Mouse (Mus musculus) spleen, postnatal 36 days (tissue): Measurements from ENCODE around the gene Platr25.
"Not testable (repeated sequence)": the region's sequence is repeated elsewhere in the genome, so short reads cannot be mapped to it uniquely, and the experiment has no call there.

ENCODE experiments used
- DNase-seq, 2 experiments: peaks; one replicate each; pipeline ENCODE4 v3.0.0; 2022; ENCODE audit warnings: low spot score in 2 of 2, mixed read lengths in 1 of 2

Gene Platr25

DNA sequence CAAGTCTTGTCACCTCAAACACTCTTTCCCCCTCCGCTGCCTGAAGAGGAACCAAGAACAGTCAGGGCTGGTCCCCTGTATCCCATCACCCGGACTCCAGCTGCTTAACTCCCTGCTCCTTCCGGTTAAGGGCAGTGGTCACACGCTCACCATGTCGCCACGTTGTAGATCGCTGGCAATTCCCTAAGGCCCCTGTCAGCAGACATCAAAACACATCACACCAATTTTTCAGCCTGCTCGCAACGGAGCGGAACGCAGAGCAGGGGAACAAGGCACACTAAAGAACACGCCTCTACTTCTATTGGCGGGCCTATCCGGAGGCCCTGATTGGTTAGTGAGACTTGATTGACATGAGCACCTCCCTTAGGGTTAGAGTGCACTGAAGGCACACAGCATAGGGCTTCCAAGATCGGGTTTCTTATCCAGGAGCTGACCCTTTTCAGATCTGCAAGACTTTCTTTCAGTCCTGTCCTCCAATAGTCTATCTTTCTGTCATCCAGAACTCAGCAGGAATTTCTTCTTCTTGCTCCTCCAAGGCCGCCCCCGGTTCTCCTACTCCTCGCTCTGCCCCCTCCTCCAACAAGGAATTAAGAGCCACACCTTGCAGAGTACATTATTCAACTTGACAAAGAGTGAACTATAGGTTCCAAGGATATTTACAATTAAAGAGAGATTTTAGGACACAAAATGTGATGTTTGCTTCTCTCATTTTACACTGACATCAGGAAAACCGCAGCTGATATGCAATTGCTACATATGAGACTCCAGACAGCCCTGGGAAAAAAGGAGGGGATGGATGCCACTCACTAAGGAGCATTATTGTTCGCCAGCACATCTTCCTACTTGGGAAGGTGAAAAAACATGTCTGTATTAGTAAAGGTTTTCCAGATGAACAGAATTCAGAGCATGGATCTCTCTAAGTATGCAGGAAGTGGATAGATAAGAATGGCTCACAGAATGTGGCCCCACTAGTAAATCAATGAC lies at the start of gene Platr25:
TSS of gene Platr25 (minus strand) at position 278 of the 984 bp plus-strand sequence.
- DNase-seq: peak; percentile 70 to 74

DNA sequence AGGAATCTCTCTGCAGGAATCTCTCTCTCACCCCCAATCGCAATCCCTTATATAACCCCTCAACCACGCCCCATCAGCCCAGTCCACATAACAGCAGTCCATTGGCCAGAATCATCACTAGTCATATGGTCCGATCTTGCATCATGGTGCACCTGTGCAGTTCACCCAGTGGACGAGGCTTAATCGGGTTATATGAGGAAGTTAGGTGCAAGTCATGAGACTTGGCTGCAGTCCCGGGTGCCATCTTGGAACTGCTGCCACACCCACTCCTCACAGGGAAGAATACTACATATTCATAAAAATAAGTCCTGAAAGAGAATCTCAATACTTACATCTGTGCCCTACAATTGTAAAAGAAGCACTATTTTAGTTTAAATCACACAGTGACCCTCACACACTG lies 47.5 kb upstream of the Platr25 start:
- not testable (repeated sequence) for DNase-seq

DNA sequence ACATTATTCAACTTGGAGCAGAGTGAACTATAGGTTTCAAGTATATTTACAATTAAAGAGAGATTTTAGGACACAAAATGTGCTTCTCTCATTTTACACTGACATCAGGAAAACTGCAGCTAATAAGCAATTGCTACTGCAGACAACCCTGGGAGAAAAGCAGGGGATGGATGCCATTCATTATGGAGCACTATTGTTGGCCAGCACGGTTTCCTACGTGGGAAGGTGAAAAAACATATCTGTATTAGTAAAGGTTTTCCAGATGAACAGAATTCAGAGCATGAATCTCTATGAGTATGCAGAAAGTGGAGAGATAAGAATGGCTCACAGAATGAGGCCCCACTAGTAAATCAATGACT lies 25.6 kb upstream of the Platr25 start:
- DNase-seq: not testable (repeated sequence)

DNA sequence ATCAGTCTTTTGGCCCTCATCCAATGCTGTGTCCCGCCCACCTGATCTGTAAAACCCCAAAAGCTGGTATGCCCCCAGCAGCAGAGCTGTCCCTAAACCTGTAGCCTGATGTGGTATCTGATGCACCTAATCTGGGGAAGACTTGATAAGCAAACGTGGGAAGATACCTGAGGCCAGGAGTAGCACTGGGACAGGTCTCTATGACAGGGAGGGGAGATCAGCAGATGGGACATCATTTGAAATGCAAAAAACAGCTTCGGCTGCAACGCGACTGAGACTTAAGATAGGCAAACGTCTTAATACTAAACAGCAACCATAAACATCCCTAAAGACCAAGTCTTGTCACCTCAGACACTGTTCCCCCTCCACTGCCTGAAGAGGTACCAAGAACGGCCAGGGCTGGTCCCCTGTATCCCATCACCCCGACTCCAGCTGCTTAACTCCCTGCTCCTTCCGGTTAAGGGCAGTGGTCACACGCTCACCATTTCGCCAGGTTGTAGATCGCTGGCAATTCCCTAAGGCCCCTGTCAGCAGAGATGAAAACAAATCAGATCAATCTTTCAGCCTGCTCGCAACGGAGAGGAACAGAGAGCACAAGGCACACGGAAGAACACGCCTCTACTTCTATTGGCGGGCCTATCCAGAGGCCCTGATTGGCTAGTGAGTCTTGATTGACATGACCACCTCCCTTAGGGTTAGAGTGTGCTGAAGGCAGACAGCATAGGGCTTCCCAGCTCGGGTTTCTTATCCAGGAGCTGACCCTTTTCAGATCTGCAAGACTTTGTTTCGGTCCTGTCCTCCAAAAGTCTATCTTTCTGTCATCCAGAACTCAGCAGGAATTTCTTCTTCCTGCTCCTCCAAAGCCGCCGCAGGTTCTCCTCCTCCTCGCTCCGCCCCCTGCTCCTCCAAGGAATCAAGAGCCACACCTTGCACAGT lies 25.0 kb upstream of the Platr25 start, which contains the start of gene Gm5141:
TSS of gene Gm5141 (minus strand) at position 610 of the 936 bp plus-strand sequence.
- peak; percentile 25 to 47 for DNase-seq

DNA sequence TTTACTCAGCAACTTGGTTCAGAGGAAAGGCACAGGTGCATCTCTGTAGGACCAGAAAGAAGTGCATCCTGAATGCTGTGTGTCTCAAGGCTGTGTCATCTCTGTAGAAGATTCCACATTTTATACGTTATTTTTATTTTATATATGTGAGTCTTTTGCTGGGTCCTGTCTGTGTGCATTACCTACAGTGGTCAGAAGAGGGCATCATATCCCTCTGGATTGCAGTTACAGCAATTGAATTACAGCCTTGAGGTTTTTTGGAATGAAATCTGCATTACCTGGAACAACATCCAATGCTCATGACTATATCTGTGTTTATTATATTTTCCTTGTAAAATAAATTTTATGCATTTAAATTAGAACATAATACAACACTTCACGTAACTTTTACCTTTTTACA lies 3.3 kb upstream of the Platr25 start:
- peak in 1 of 2 experiments; percentile 1 for DNase-seq

DNA sequence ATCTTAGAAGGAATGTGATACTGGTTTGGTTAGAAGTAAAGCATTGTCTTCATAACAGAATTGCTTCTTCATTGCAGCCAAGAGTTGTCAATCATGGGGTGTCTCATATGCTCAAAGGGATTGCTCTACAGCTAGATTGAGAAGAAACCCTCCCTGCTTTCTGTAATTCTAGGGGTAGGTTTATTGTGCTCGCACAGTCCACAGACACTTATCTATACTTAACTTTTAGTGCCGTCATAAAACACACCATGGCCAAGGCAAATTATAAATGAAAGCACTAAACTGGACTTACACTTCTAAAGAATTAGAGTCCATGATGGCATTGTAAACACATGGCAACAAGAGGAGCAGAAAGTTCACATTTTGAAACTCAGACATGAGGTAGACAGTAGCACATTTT lies 27.2 kb downstream of the Platr25 start:
- no peak for DNase-seq

DNA sequence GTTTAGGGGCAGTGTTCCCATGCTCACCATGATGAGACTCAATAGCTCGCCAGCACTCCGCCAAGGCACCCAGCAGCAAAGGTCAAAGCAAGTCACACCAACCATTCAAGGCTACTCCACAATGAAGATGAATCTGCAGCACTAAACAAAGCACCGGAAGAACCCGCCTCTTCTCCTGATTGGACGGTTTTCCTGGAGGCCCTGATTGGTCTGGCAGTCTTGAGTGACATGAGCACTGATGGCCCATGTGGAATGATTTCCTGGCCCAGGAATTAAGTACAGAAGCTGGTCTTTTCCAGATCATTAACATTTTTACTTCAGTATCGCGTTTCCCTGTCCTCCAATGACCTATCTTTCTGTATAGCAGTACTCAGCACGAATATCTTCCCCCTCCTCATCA lies 47.9 kb downstream of the Platr25 start:
- DNase-seq: not testable (repeated sequence)

DNA sequence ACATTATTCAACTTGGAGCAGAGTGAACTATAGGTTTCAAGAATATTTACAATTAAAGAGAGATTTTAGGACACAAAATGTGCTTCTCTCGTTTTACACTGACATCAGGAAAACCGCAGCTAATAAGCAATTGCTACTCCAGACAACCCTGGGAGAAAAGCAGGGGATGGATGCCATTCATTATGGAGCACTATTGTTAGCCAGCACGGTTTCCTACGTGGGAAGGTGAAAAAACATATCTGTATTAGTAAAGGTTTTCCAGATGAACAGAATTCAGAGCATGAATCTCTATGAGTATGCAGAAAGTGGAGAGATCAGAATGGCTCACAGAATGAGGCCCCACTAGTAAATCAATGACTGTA lies 75.2 kb downstream of the Platr25 start:
- not testable (repeated sequence) for DNase-seq

DNA sequence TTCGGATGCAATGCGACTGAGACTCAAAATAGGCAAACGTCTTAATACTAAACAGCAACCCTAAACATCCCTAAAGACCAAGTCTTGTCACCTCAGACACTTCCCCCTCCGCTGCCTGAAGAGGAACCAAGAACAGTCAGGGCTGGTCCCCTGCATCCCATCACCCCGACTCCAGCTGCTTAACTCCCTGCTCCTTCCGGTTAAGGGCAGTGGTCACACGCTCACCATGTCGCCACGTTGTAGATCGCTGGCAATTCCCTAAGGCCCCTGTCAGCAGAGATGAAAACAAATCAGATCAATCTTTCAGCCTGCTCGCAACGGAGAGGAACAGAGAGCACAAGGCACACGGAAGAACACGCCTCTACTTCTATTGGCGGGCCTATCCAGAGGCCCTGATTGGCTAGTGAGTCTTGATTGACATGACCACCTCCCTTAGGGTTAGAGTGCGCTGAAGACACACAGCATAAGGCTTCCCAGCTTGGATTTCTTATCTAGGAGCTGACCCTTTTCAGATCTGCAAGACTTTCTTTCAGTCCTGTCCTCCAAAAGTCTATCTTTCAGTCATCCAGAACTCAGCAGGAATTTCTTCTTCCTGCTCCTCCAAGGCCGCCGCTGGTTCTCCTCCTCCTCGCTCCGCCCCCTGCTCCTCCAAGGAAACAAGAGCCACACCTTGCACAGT lies 75.8 kb downstream of the Platr25 start:
- peak; percentile 42 to 47 for DNase-seq

DNA sequence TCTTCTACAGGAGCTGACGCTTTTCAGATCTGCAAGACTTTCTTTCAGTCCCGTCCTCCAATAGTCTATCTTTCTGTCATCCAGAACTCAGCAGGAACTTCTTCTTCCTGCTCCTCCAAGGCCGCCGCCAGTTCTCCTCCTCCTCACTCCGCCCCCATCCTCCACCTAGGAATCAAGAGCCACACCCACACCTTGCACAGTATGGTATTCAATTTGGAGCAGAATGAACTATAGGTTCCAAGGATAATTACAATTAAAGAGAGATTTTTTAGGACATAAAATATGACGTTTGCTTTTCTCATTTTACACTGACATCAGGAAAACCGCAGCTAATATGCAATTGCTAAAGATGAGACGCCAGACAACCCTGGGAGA lies 107.2 kb downstream of the Platr25 start:
- no peak for DNase-seq

DNA sequence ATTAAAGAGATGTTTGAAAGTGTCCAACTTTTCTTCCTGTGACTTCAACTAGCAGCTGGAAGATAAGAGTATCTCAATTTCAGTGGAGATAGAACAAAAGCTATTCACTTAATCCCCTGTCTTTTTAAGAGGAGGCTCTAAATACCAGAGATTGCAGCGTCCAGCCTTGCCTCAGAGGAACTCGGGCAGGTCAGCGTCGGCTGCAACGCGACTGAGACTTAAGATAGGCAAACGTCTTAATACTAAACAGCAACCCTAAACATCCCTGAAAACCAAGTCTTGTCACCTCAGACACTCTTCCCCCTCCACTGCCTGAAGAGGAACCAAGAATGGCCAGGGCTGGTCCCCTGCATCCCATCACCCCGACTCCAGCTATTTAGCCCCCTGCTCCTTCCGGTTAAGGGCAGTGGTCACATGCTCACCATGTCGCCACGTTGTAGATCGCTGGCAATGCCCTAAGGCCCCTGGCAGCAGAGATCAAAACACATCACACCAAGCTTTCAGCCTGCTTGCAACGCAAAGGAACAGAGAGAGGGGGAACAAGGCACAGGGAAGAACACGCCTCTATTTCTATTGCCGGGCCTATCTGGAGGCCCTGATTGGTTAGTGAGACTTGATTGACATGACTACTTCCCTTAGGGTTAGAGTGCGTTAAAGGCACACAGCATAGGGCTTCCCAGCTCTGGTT lies 107.7 kb downstream of the Platr25 start:
- DNase-seq: peak; percentile 76 to 77

DNA sequence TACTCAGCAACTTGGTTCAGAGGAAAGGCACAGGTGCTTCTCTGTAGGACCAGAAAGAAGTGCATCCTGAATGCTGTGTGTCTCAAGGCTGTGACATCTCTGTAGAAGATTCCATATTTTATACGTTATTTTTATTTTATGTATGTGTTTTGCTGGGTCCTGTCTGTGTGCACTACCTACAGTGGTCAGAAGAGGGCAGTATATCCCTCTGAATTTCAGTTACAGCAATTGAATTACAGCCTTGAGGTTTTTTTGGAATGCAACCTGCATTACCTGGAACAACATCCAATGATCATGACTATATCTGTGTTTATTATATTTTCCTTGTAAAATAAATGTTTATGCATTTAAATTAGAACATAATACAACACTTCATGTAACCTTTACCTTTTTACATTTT lies 133.4 kb downstream of the Platr25 start:
- DNase-seq: peak; percentile 3

DNA sequence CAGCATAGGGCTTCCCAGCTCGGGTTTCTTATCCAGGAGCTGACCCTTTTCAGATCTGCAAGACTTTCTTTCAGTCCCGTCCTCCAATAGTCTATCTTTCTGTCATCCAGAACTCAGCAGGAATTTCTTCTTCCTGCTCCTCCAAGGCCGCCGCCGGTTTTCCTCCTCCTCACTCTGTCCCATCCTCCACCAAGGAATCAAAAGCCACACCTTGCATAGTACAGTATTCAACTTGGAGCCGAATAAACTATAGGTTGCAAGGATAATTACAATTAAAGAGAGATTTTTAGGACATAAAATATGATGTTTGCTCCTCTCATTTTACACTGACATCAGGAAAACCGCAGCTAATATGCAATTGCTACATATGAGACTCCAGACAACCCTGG lies 136.2 kb downstream of the Platr25 start:
- not testable (repeated sequence) for DNase-seq

DNA sequence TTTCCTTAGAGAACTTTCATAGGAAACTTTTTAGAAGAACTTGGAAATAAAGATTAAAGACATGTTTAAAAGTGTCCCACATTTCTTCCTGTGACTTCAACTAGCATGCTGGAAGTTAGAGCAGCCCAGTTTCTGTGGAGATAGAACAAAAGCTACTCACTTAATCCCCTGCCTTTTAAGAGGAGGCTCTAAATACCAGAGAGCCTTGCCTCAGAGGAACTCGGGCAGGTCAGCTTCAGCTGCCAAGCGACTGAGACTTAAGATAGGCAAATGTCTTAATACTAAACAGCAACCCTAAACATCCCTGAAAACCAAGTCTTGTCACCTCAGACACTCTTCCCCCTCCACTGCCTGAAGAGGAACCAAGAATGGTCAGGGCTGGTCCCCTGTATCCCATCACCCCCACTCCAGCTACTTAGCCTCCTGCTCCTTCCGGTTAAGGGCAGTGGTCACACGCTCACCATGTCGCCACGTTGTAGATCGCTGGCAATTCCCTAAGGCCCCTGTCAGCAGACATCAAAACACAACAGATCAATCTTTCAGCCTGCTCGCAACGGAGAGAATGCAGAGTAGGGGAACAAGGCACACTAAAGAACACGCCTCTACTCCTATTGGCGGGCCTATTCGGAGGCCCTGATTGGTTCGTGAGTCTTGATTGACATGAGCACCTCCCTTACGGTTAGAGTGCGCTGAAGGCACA lies 136.8 kb downstream of the Platr25 start, which contains the start of gene 6720489N17Rik:
TSS of gene 6720489N17Rik (minus strand) at position 606 of the 700 bp plus-strand sequence.
- DNase-seq: peak; percentile 83 to 85
